Mouse (Mus musculus) ES-Bruce4 (cell line): ENCODE data around the gene Fmnl2. TPM values are rescaled to one million over a fixed set of nuclear protein-coding genes. Genes with fewer than 3 reads are reported as not detected.
A peak's percentile ranks its signal among the peaks of the same experiment; 100 is the strongest.

Experiments used
- H3K27ac ChIP-seq: 2 replicates; pipeline ENCODE4 v1.5.1; 2012; ENCODE audit warnings: low read length, inconsistent platforms; ENCODE audit not compliant: insufficient read depth
- H3K27me3 ChIP-seq: 2 replicates; pipeline ENCODE4 v1.6.1; 2012; ENCODE audit warnings: mild to moderate bottlenecking, low read length, inconsistent platforms; ENCODE audit not compliant: control insufficient read depth, poor library complexity, insufficient read depth, severe bottlenecking
- H3K36me3 ChIP-seq: 2 replicates; pipeline ENCODE4 v1.6.1; 2012; ENCODE audit warnings: inconsistent platforms, mild to moderate bottlenecking, low read length, moderate library complexity; ENCODE audit not compliant: control insufficient read depth, poor library complexity, insufficient read depth, severe bottlenecking
- H3K4me1 ChIP-seq: one replicate; pipeline ENCODE4 v1.8.1; 2011; ENCODE audit warnings: low read length; ENCODE audit not compliant: control insufficient read depth, insufficient read depth
- H3K4me3 ChIP-seq: 2 replicates; pipeline ENCODE4 v1.5.1; 2011; ENCODE audit warnings: low read depth, mild to moderate bottlenecking, low read length
- H3K9ac ChIP-seq: 2 replicates; pipeline ENCODE4 v1.6.1; 2012; ENCODE audit warnings: low read depth, mild to moderate bottlenecking, inconsistent platforms; ENCODE audit not compliant: poor library complexity, severe bottlenecking
- H3K9me3 ChIP-seq: replicated peaks from 2 replicates; pipeline ENCODE4 v1.6.1; 2012; ENCODE audit warnings: mild to moderate bottlenecking, low read length, inconsistent platforms; ENCODE audit not compliant: control insufficient read depth, poor library complexity, insufficient read depth, severe bottlenecking
- CTCF ChIP-seq: IDR thresholded peaks from one replicate; pipeline ENCODE4 v1.8.1; 2011; ENCODE audit warnings: low read depth, low read length
- EP300 ChIP-seq: IDR thresholded peaks from 2 replicates; pipeline ENCODE4 v1.6.1; 2011; ENCODE audit warnings: low read depth, low read length; ENCODE audit not compliant: insufficient read depth
- POLR2A ChIP-seq: IDR thresholded peaks from one replicate; pipeline ENCODE4 v1.8.1; 2011; ENCODE audit warnings: low read length; ENCODE audit not compliant: insufficient read depth
- polyA plus RNA-seq: library from polyadenylated mRNA; stranded (reverse); fragments of >200 nt; gene quantifications from 2 replicates; pipeline ENCODE4 v1.2.4, GENCODE M21; 2011; ENCODE audit warnings: low read depth; ENCODE audit not compliant: missing spikeins, insufficient read depth, insufficient read length

Fmnl2 gene
- polyA plus RNA-seq, 1 experiment = 55.7 TPM

GRCm38 (mm10) chr2:52957771-52958534 lies 100.3 kb downstream of the Fmnl2 start:
- no peaks in the 10 kb centered on the region for H3K36me3 ChIP-seq
- no peaks in the 10 kb centered on the region for H3K9me3 ChIP-seq
- H3K4me1 ChIP-seq = peaks cover 11% of the 10 kb centered on the region
- peak overlapping the region; percentile 99 for H3K27ac ChIP-seq
- no peak for TF ChIP-seq EP300
- TF ChIP-seq POLR2A = no peak
- TF ChIP-seq CTCF = no peak
- no peak overlapping the region for H3K4me3 ChIP-seq
- H3K27me3 ChIP-seq = no peaks in the 10 kb centered on the region
- H3K9ac ChIP-seq = peak overlapping the region; percentile 66

GRCm38 (mm10) chr2:52958535-52959290 lies 101.1 kb downstream of the Fmnl2 start:
- Histone ChIP-seq H3K9me3 (no peaks in the 10 kb centered on the region), H3K9ac (peak overlapping the region; percentile 66), H3K27me3 (no peaks in the 10 kb centered on the region), H3K4me3 (peak overlapping the region; percentile 54), H3K27ac (peak overlapping the region; percentile 99), H3K4me1 (peaks cover 15% of the 10 kb centered on the region), H3K36me3 (no peaks in the 10 kb centered on the region)
- peak; percentile 92 for TF ChIP-seq EP300
- no peak for TF ChIP-seq POLR2A
- no peak for TF ChIP-seq CTCF

GRCm38 (mm10) chr2:52959291-52959621 lies 101.6 kb downstream of the Fmnl2 start:
- Histone ChIP-seq H3K9me3 (no peaks in the 10 kb centered on the region), H3K9ac (peak overlapping the region; percentile 27), H3K4me3 (peak overlapping the region; percentile 61), H3K27ac (peak overlapping the region; percentile 99), H3K36me3 (no peaks in the 10 kb centered on the region), H3K27me3 (no peaks in the 10 kb centered on the region), H3K4me1 (peaks cover 15% of the 10 kb centered on the region)
- peak; percentile 50; the same call in 1 of the 2 replicates for TF ChIP-seq EP300
- TF ChIP-seq CTCF = no peak

- Histone ChIP-seq H3K36me3 (no peaks in the 10 kb centered on the region), H3K27me3 (no peaks in the 10 kb centered on the region), H3K9ac (peak overlapping the region; percentile 27), H3K27ac (peak overlapping the region; percentile 99), H3K9me3 (no peaks in the 10 kb centered on the region), H3K4me1 (peaks cover 15% of the 10 kb centered on the region), H3K4me3 (no peak overlapping the region)
- TF ChIP-seq POLR2A (no peak), CTCF (no peak), EP300 (no peak)
These were observed 102.3 kb downstream of the Fmnl2 start for GRCm38 (mm10) chr2:52959982-52960381.

GRCm38 (mm10) chr2:52960697-52961096 lies 103.0 kb downstream of the Fmnl2 start:
- Histone ChIP-seq H3K36me3 (no peaks in the 10 kb centered on the region), H3K27me3 (no peaks in the 10 kb centered on the region), H3K9me3 (no peaks in the 10 kb centered on the region), H3K27ac (peak overlapping the region; percentile 99), H3K9ac (no peak overlapping the region), H3K4me1 (peaks cover 15% of the 10 kb centered on the region), H3K4me3 (no peak overlapping the region)
- no peak for TF ChIP-seq CTCF
- TF ChIP-seq POLR2A = no peak
- no peak for TF ChIP-seq EP300

GRCm38 (mm10) chr2:52963439-52963838 lies 105.8 kb downstream of the Fmnl2 start:
- H3K9me3 ChIP-seq = no peaks in the 10 kb centered on the region
- H3K36me3 ChIP-seq = no peaks in the 10 kb centered on the region
- no peak overlapping the region for H3K4me3 ChIP-seq
- TF ChIP-seq CTCF = no peak
- TF ChIP-seq EP300 = peak; percentile 35; the same call in 1 of the 2 replicates
- H3K4me1 ChIP-seq = peaks cover 8% of the 10 kb centered on the region
- H3K9ac ChIP-seq = no peak overlapping the region
- H3K27me3 ChIP-seq = no peaks in the 10 kb centered on the region
- no peak overlapping the region for H3K27ac ChIP-seq
